Mouse (Mus musculus) lung, embryonic 14.5 days (tissue): ENCODE data around the gene Josd2. TPM values are rescaled to one million over a fixed set of nuclear protein-coding genes. Genes with fewer than 3 reads are reported as not detected.

Experiments used
- ATAC-seq: fragments of 200-750 bp; cut with Nextera tagmentation; 2 replicates; pipeline ENCODE4 v1.8.0; 2017; ENCODE audit warnings: mild to moderate bottlenecking, moderate TSS enrichment, moderate library complexity; ENCODE audit not compliant: insufficient read depth
- DNase-seq: peaks from one replicate; pipeline ENCODE4 v3.0.0-alpha.2; 2015
- H3K27ac ChIP-seq: fragments of 300-500 bp; sonication (generic); 2 replicates; pipeline ENCODE4 v1.5.1; 2014; ENCODE audit warnings: low read depth, mild to moderate bottlenecking, moderate library complexity
- H3K27me3 ChIP-seq: fragments of 300-500 bp; sonication (generic); 2 replicates; pipeline ENCODE4 v1.6.1; 2014; ENCODE audit warnings: low read length, control low read depth; ENCODE audit not compliant: insufficient read depth
- H3K36me3 ChIP-seq: fragments of 300-500 bp; sonication (generic); 2 replicates; pipeline ENCODE4 v1.6.1; 2014; ENCODE audit warnings: control low read depth; ENCODE audit not compliant: insufficient read depth
- H3K4me1 ChIP-seq: fragments of 300-500 bp; sonication (generic); 2 replicates; pipeline ENCODE4 v1.6.1; 2014; ENCODE audit warnings: antibody characterized with exemption, control low read depth; ENCODE audit not compliant: insufficient read depth
- H3K4me2 ChIP-seq: fragments of 300-500 bp; sonication (generic); 2 replicates; pipeline ENCODE4 v1.6.1; 2014; ENCODE audit warnings: mild to moderate bottlenecking
- H3K4me3 ChIP-seq: fragments of 300-500 bp; sonication (generic); 2 replicates; pipeline ENCODE4 v1.5.1; 2014; ENCODE audit warnings: low read depth, low read length
- H3K9ac ChIP-seq: fragments of 300-500 bp; sonication (generic); 2 replicates; pipeline ENCODE4 v1.6.1; 2014
- H3K9me3 ChIP-seq: fragments of 300-500 bp; sonication (generic); 2 replicates; pipeline ENCODE4 v1.6.1; 2016; ENCODE audit warnings: low read depth, low read length, control low read depth
- CTCF ChIP-seq: IDR thresholded peaks from 2 replicates; pipeline ENCODE4 v1.5.1; 2016; ENCODE audit warnings: antibody characterized with exemption, low read depth
- WGBS: fragments of 180-500 bp; shearing (Covaris S2); extraction: QIAGEN DNeasy Blood & Tissue Kit; methylation state at CpG from one replicate; pipeline ENCODE4 v1.1.7; 2014; 5-methylcytosine and 5-hydroxymethylcytosine counted together
- polyA plus RNA-seq: library from polyadenylated mRNA; unstranded; fragments of >200 nt; fragmentation: Nextera tagmentation; extraction: Ambion mirVana; gene quantifications from 2 replicates; pipeline ENCODE4 v1.2.1, GENCODE M21; 2014

Josd2 gene
- polyA plus RNA-seq, 1 experiment from 2014 or later, result 87.6 TPM

DNA sequence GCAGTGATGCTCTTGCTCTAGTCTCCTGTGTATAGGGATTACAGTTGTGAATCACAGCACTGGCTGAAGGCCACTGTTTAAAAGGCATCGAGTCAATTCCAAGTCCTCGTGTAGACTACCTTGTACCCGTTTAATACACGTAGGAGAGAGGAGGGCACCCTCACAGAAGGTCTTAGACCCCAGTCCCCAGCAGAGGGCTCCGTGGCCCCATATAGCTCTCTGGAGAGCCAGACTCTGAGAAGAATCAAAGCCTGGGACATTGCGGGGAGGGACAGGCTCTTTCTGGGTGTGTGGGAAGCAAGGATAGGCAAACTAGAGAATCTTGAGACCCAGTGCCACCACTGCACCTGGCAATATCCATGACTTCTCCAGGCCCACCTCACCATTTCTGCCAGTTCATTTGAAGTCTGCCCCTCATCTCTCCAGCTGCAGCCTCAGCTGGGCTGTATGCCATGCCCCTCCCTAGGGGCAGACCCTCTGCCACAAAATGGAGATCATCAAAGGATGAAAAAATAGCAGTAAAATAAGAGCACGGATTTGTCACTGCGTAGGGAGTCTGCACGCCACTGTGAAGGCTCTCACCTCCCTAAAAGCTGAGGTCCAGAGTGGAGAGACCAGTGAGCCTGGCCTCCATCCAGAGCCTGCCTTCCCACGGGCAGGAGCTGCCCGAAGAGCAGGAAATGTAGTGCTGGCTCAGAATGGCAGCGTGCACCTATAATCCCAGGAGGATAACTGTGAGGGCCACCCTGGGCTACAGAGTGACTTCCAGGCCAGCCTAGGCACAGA, 21.5 kb upstream of the Josd2 start:
- DNase-seq (no peak), ATAC-seq (no peak)
- Histone ChIP-seq H3K4me2 (no peak overlapping the region), H3K9ac (no peak overlapping the region), H3K9me3 (no peaks in the 10 kb centered on the region), H3K27ac (no peak overlapping the region), H3K27me3 (peaks cover 50% of the 10 kb centered on the region), H3K4me3 (no peak overlapping the region), H3K4me1 (no peaks in the 10 kb centered on the region), H3K36me3 (no peaks in the 10 kb centered on the region)
- TF ChIP-seq CTCF, result no peak
- 44% methylated on average over 12 of the region's 12 CpGs for WGBS

DNA sequence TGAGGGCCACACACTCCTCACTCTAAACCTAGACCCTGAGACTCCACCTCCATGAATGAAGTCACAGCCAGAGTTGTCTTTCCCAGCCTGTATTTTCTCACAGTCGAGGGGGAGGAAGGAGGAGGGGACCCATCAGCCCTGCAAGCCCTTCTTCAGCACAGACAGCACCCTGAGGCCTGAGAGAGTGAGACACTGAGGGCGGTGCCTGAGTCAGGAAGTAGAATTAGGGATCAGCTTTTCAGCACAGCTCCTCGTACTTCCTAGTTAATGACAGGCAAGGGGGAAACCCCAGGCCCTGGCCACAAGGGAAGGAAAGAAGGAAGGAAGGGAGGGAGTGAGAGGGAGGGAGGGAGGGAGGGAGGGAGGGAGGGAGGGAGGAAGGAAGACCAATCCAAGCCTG, 14.5 kb upstream of the Josd2 start:
- Histone ChIP-seq H3K4me1 (no peaks in the 10 kb centered on the region), H3K9ac (no peak overlapping the region), H3K4me2 (no peak overlapping the region), H3K9me3 (no peaks in the 10 kb centered on the region), H3K27ac (no peak overlapping the region), H3K4me3 (no peak overlapping the region), H3K27me3 (no peaks in the 10 kb centered on the region), H3K36me3 (no peaks in the 10 kb centered on the region)
- DNase-seq (no peak), ATAC-seq (0 out of 2 replicates have a peak, but pooled peaks have one; percentile 31)
- WGBS, result 9% methylated on average over 3 of the region's 3 CpGs
- no peak for TF ChIP-seq CTCF

DNA sequence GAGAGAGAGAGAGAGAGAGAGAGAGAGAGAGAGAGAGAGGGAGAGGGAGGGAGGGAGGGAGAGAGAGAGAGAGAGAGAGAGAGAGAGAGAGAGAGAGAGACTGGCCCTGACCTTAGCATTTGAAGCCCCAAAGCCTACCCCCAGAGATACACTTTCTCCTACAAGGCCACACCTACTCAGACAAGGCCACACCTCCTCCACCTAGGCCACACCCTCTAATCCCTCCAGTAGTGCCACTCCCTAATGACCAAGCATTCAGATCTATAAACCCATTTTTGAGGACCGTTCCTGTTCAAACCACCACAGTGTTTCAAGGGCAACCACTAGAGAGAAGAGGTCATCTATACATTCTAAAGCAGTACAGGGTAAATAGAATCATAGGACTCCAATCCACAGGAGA, 11.5 kb upstream of the Josd2 start:
- WGBS, result 84% methylated on average over 1 of the region's 1 CpGs
- no peak overlapping the region for H3K9ac ChIP-seq
- no peak overlapping the region for H3K27ac ChIP-seq
- ATAC-seq (no peak), DNase-seq (no peak)
- no peaks in the 10 kb centered on the region for H3K9me3 ChIP-seq
- no peak overlapping the region for H3K4me2 ChIP-seq
- no peaks in the 10 kb centered on the region for H3K36me3 ChIP-seq
- peaks cover 20% of the 10 kb centered on the region for H3K27me3 ChIP-seq
- no peaks in the 10 kb centered on the region for H3K4me1 ChIP-seq
- H3K4me3 ChIP-seq, result no peak overlapping the region
- no peak for TF ChIP-seq CTCF

DNA sequence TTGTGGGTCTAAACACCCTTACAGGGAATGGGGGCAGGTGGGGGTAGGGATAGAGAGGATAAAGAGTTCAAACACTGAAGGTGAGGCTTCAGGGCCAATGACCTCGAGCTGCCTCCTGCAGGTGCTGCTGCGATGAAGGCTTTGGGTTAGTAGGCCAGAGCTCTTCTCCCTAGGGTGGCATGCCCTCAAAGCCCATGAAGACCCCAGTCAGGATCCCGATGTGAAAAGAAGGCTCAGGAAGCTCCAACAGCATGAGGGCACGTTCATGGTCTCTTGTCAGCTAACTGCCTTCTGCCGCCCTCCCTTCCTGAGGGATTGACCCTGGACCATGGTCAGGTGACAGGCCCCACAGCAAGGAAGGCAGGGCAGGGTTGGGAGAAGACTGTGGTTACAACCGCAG, 7.7 kb upstream of the Josd2 start:
- DNase-seq, result no peak
- WGBS, result 70% methylated on average over 6 of the region's 6 CpGs

DNA sequence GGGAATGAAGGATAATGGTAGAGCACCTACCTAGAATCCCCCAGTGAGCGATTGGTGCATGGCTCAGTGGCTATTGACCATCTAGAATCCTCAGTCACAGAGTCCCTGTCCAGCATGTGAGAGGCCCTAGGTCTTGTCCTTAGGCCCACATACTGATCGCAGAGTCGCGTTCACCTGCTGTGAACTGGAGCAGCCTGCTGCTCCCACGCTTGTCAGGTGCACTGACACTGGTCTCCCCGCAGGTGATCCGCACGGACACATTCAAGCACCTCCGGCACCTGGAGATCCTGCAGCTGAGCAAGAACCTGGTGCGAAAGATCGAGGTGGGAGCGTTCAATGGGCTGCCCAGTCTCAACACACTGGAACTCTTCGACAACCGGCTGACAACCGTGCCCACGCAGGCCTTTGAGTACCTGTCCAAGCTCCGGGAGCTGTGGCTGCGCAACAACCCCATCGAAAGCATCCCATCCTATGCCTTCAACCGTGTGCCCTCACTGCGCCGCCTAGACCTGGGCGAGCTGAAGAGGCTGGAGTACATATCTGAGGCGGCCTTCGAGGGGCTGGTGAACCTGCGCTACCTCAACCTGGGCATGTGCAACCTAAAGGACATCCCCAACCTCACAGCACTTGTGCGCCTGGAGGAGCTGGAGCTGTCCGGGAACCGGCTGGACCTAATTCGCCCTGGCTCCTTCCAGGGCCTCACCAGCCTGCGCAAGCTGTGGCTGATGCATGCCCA, 6.8 kb upstream of the Josd2 start:
- Histone ChIP-seq H3K27me3 (peaks cover 53% of the 10 kb centered on the region), H3K4me1 (no peaks in the 10 kb centered on the region)
- WGBS, result 64% methylated on average over 31 of the region's 31 CpGs

More for the DNA sequence above, 7.7 kb upstream of the Josd2 start:
- ATAC-seq, result no peak
- Histone ChIP-seq H3K9ac (no peak overlapping the region), H3K27ac (no peak overlapping the region), H3K4me1 (no peaks in the 10 kb centered on the region), H3K36me3 (no peaks in the 10 kb centered on the region), H3K27me3 (peaks cover 53% of the 10 kb centered on the region), H3K9me3 (no peaks in the 10 kb centered on the region), H3K4me2 (no peak overlapping the region), H3K4me3 (no peak overlapping the region)
- no peak for TF ChIP-seq CTCF

DNA sequence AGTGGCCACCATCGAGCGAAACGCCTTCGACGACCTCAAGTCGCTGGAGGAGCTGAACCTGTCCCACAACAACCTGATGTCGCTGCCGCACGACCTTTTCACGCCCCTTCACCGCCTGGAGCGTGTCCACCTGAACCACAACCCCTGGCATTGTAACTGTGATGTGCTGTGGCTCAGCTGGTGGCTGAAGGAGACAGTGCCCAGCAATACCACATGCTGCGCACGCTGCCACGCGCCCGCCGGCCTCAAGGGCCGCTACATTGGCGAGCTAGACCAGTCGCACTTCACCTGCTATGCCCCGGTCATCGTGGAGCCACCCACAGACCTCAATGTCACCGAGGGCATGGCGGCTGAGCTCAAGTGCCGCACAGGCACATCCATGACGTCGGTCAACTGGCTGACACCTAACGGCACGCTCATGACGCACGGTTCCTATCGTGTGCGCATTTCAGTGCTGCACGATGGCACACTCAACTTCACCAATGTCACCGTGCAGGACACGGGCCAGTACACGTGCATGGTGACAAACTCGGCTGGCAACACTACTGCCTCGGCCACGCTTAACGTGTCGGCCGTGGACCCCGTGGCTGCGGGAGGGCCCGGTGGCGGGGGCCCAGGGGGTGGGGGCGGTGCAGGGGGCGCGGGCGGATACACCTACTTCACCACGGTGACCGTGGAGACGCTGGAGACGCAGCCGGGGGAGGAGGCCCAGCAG, 6.1 kb upstream of the Josd2 start:
- Histone ChIP-seq H3K4me3 (no peak overlapping the region; the same call in 1 of the 2 replicates), H3K4me2 (no peak overlapping the region), H3K27me3 (peaks cover 53% of the 10 kb centered on the region), H3K36me3 (no peaks in the 10 kb centered on the region), H3K9me3 (no peaks in the 10 kb centered on the region), H3K27ac (no peak overlapping the region), H3K9ac (no peak overlapping the region), H3K4me1 (no peaks in the 10 kb centered on the region)
- TF ChIP-seq CTCF, result no peak
- 50% methylated on average over 57 of the region's 57 CpGs for WGBS
- ATAC-seq, result no peak
- DNase-seq, result no peak

More for the DNA sequence above, 6.8 kb upstream of the Josd2 start:
- no peak overlapping the region for H3K9ac ChIP-seq
- no peak for ATAC-seq
- H3K9me3 ChIP-seq, result no peaks in the 10 kb centered on the region
- no peak for DNase-seq
- H3K4me3 ChIP-seq, result no peak overlapping the region
- no peak for TF ChIP-seq CTCF
- H3K4me2 ChIP-seq, result no peak overlapping the region
- no peaks in the 10 kb centered on the region for H3K36me3 ChIP-seq
- H3K27ac ChIP-seq, result no peak overlapping the region
